Mouse (Mus musculus): Measurements from ENCODE around the gene Chrm4.

DNA sequence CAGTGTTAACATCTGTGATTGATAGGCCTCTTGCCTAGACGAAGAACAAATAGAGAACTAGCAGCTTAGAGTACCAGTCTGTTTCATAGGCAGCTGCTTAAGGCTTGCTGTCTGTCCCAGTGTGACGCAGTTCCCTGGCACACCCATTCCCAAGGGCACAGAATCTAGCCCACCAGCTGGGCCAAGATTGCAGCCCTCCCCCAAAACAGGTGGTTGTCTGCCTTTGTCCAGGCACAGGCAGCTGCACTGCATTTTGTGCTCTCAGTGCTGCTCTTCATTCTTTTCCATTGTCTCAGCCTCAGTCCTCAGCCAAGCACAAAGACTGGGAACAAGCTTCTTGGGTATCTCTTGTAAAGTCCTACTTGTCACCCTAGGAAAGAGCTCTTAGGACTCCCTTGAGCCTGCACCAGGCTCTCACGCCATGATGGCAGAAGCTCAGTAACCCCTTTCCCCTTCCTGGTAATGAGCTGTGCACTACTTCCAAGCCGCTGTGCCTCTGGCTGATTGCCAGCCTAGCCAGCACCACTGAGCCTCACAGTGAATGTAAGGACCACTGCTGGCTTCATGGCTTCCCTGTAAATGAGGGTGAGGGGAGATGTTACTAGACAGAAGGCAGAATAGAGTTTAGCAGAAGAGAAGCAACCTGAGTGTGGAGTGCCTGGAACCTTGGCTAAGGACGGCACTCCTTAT lies 22.3 kb upstream of the Chrm4 start:
- TF ChIP-seq CTCF (IDR thresholded peaks at IDR 0.05; ENCODE audit: insufficient read depth, low read length), result no peak
- no peak for TF ChIP-seq POLR2A (IDR thresholded peaks at IDR 0.05; ENCODE audit: borderline replicate concordance, extremely low read depth, low read depth, low read length)
